Mouse (Mus musculus): ENCODE data around the gene Fam102b.

Fam102b gene

DNA sequence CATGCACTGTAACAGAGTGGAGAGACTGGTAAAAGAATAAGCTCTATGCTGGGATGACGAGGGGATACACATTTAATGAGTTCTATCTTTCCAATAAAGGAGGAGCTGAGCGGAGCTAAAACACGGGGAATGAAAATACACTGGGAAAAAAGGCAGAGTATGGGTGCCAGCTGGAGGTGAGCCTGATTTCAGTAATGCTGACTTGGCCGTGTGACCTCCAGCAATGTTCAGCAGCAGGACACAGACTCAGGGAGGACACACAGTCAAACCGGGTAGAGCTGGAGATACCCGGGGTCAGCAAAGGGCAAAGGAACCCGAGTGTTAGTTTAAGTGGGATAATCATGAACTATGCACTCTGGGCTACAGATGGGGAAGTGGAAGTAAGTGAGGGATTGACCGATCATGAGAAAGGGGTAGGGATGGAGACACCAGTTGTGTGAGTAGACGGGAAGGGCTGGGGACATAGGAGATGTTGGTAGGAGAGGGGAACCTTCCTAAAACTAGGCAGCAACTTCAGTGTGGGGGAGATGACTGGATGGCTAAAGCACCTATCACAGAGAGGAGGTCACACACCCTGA lies 37.3 kb downstream of the Fam102b start:
- DNase-seq (ENCODE audit: low read depth, low spot score), result no peak
- no peaks in the 10 kb centered on the region; the same call in 1 of the 2 replicates for H3K36me3 ChIP-seq (ENCODE audit: control insufficient read depth, insufficient read depth, low read length, poor library complexity, severe bottlenecking)
- no peaks in the 10 kb centered on the region for H3K27me3 ChIP-seq (ENCODE audit: control insufficient read depth, insufficient read depth, low read length, poor library complexity, severe bottlenecking)

DNA sequence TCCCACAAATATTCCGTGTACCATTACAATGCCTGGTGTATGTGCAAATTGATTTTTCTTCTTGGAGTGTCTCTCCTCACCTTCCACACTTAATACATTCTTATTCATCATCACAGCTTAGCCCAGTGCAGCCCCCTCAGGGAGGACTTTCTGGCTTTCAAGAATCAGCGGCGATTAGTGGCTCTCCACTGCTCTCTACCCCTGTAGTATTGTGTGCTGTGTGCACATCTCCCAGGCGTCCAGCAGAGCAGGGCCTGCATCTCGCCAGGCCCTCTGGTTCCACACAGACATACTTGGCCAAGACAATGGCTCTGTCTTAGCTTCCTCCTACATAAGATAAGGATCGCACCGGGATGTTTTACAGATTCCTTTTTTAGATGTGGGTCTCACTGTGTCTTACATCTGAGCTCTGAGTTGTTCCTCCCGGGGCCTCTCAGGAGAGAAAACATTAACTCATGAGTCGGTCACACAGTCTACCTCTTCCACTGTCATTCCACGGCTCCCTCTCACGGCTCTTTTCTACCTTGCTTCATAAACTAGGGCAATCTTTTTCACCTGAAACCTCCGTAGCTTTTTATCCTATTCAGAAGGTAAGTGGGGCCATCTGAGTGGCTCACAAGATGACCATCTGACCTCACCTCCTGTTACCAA lies 40.3 kb downstream of the Fam102b start:
- DNase-seq (ENCODE audit: low read depth, low spot score), result no peak
- H3K27me3 ChIP-seq (ENCODE audit: control insufficient read depth, insufficient read depth, low read length, poor library complexity, severe bottlenecking), result no peaks in the 10 kb centered on the region

DNA sequence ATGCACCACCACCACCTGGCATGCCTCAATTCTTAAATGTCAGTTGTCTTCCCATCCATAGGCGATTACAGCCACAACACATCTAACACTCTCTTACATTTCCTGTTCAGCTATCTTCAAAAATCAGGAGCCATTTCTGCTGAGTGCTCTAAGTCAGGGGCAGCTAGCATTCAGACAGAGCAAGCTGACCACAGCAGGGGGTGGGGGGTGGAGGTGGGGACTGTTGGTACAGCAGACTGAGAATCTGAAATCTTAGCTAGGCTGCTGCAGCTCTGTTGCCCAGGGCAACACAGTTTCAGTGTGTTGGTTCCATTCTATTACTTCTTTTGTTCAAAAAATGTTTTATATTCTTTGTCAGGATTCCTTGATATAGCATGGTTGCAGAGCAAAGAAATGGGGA lies 40.9 kb downstream of the Fam102b start:
- DNase-seq (ENCODE audit: low read depth, low spot score), result no peak
- no peaks in the 10 kb centered on the region for H3K36me3 ChIP-seq (ENCODE audit: control insufficient read depth, insufficient read depth, low read length, poor library complexity, severe bottlenecking)
- no peaks in the 10 kb centered on the region for H3K27me3 ChIP-seq (ENCODE audit: control insufficient read depth, insufficient read depth, low read length, poor library complexity, severe bottlenecking)

More for the DNA sequence above, 40.3 kb downstream of the Fam102b start:
- H3K36me3 ChIP-seq (ENCODE audit: control insufficient read depth, insufficient read depth, low read length, poor library complexity, severe bottlenecking), result no peaks in the 10 kb centered on the region; the same call in 1 of the 2 replicates

DNA sequence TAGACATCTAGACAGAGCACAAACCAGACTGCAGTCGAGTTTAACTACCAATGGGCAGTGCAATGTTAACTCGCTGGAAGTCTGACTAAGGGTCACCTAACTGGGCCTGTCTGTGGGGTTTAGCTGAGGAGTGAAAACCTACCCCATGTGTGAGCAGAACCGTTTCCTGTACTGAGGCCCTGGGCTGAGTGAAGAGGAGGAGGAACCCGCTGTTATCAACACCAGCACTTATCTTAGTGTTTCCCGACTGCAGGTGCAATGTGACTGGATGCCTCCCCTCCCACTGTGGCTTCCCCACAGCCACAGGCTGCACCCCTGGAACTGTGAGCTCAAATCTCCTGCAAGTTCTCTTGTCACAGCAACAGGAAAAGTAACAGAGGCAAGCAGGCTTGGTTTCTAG lies 43.4 kb downstream of the Fam102b start:
- no peak for DNase-seq (ENCODE audit: low read depth, low spot score)
- H3K36me3 ChIP-seq (ENCODE audit: control insufficient read depth, insufficient read depth, low read length, poor library complexity, severe bottlenecking), result peaks cover 2% of the 10 kb centered on the region; the same call in 1 of the 2 replicates

DNA sequence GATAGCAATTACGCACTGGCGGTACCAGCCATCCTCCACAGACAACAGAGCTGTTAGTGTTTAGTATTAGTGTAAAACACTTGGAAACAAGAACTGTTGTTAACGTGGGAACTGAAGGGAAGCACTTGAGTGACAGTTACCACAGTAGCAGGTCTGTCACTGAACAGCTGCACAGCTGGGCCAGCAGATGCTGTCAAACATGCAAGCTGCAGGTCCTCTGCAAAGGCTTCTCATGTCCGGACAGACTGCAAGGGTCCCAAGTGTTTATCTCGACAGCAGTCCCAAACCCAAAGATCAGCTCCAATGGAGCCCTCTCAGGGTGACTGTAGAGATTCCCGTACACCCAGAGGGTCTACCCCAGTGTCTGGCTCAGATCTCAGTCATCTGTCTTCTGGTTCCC lies 45.5 kb downstream of the Fam102b start:
- no peak for DNase-seq (ENCODE audit: low read depth, low spot score)
- Histone ChIP-seq H3K27me3 (ENCODE audit: control insufficient read depth, insufficient read depth, low read length, poor library complexity, severe bottlenecking) (no peaks in the 10 kb centered on the region), H3K36me3 (ENCODE audit: control insufficient read depth, insufficient read depth, low read length, poor library complexity, severe bottlenecking) (peaks cover 5% of the 10 kb centered on the region)

More for the DNA sequence above, 43.4 kb downstream of the Fam102b start:
- no peaks in the 10 kb centered on the region for H3K27me3 ChIP-seq (ENCODE audit: control insufficient read depth, insufficient read depth, low read length, poor library complexity, severe bottlenecking)

DNA sequence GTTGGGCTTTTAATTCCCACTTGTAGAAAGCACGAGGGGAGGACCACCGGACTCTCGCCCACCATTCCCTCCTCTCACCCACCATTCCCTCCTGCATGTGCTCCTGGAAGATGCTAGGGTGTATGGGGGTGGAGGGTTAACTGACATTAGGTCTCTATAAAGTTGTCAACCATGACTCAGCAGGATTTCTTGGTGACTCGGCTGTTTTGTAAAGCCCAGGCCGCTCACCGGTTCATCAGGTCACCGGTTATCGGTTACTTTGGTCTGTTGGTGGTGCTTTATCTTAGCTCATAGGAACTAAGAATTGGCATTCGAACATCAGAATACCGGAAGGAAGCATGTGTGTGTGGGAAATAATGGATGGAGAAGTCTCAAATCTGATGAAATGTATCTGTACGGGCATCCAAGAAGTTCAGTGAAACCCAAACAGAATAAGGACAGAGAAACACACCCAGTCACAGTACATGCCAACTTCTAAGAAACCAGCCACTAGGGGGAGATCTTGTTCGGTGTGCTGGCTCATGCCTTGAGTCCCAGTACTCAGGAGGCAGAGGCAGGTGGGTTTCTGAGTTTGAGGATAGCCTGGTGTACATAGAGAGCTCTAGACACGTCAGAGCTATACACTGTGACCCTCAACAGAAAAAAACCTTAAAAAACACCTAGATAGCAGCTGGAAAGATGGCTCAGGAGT lies 49.9 kb downstream of the Fam102b start:
- H3K27me3 ChIP-seq (ENCODE audit: control insufficient read depth, insufficient read depth, low read length, poor library complexity, severe bottlenecking), result no peaks in the 10 kb centered on the region
- peaks cover 6% of the 10 kb centered on the region for H3K36me3 ChIP-seq (ENCODE audit: control insufficient read depth, insufficient read depth, low read length, poor library complexity, severe bottlenecking)
- DNase-seq (ENCODE audit: low read depth, low spot score), result peak; percentile 67

DNA sequence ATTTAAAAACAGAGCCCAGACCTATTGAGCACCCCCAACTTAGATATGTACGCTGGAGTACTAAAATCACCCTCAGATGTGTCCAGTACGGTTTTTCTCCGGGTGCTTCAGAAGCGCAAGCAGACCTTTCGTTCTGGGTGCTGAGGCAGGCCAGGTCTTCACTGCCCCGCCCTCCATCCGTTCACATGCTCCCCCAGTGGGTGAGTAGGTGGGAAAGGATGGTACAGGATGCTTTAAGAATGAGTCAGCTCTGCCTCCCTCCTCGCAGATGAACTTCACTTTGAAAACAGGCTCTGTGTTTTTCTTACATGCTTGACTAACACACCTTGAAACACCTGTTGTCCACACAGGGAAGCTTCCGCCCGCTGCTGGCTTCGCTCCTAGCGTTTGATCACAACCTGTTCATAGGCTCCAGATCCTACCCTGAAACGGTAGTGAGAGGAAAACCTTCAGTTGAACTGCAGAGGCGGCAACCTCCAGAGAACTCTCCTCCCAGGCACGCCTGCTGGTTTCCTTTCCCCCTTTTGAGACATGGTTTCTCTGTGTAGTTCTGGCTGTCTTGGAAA lies 52.4 kb downstream of the Fam102b start:
- no peak for DNase-seq (ENCODE audit: low read depth, low spot score)
- H3K36me3 ChIP-seq (ENCODE audit: control insufficient read depth, insufficient read depth, low read length, poor library complexity, severe bottlenecking), result peaks cover 4% of the 10 kb centered on the region; the same call in 1 of the 2 replicates

DNA sequence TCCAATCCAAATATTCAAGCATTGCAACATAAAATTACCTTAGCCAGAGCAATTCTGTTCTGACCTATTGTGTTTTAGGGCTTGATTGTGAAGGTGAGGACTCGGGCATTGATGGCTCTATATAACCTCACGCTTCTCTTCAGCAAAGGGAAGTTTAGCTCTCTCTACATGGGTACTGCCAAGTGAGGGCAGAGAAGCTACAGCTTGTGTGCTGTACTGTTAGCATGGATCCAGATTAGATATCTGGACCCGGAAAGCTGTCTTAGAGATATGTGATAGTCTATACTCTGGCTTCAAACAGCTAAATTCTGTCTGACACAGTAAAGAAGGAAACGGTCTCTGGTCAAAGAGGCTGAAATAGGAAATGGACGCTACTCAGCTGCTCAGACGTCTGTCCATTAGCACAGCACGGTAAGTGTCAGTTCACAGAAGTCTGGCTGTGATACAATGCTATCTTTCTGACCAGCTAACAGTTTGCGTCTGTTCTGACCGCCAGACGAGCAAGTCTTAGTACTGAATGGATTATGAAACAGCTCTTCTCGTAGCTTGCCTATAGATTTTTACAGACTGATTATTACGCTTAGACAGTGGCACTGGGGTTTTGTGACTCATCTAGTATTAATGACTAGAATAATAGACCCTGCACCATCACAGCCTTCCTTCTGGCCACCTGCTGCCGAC lies 53.3 kb downstream of the Fam102b start:
- DNase-seq (ENCODE audit: low read depth, low spot score), result no peak
- no peaks in the 10 kb centered on the region for H3K27me3 ChIP-seq (ENCODE audit: control insufficient read depth, insufficient read depth, low read length, poor library complexity, severe bottlenecking)
- peaks cover 4% of the 10 kb centered on the region; the same call in 1 of the 2 replicates for H3K36me3 ChIP-seq (ENCODE audit: control insufficient read depth, insufficient read depth, low read length, poor library complexity, severe bottlenecking)

More for the DNA sequence above, 52.4 kb downstream of the Fam102b start:
- no peaks in the 10 kb centered on the region for H3K27me3 ChIP-seq (ENCODE audit: control insufficient read depth, insufficient read depth, low read length, poor library complexity, severe bottlenecking)

DNA sequence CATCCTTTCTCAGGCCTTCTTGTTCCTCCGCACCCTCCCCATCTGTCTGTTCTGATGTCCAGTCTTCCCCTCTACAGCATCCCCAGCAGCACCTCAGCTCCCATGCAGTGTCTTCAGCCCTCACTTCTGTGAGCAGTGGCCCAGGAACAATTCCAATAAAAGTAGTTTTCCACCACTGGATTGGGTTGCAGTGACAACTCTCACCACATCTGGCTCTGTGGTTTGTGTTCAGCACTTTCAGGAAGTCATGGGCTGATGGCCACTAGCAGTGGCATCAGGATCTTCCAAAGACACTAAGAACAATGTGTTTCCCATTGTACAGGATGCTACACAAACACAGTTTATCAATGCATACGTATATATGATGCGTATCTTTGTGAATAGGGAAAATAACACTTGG lies 61.4 kb downstream of the Fam102b start:
- Histone ChIP-seq H3K27me3 (ENCODE audit: control insufficient read depth, insufficient read depth, low read length, poor library complexity, severe bottlenecking) (no peaks in the 10 kb centered on the region), H3K36me3 (ENCODE audit: control insufficient read depth, insufficient read depth, low read length, poor library complexity, severe bottlenecking) (no peaks in the 10 kb centered on the region)
- no peak for DNase-seq (ENCODE audit: low read depth, low spot score)

DNA sequence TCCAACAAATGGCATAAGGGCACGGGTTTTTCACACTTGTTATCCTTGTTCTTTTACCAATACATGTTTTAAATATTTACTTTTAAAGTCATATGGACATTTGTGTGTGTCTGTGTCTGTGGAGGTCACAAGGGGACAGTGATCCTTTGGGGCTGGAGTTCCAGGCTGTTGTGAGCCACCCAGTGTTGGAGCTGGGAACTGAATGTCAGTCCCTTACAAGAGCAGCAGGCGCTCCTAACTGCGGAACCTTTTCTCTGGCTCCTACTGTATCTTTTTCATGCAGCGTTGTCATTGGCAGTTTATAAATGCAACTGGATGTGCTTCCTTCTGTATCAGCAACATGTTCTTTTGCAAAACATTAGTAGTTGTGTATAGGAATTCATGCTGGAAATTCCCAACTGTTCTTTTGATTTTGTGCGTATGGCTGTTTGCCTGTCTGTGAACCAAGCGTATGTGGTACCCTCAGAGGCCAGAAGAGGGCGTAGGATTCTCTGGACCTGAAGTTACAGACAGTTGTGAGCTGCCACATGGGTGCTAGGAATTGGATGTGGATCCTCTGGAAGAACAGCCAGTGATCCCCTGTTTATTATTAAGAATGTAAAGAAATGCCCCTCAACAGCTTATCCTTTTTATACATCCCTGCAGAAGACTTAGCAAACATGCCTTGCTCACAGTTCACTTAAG lies 62.9 kb downstream of the Fam102b start:
- no peak for DNase-seq (ENCODE audit: low read depth, low spot score)
- Histone ChIP-seq H3K36me3 (ENCODE audit: control insufficient read depth, insufficient read depth, low read length, poor library complexity, severe bottlenecking) (no peaks in the 10 kb centered on the region), H3K27me3 (ENCODE audit: control insufficient read depth, insufficient read depth, low read length, poor library complexity, severe bottlenecking) (no peaks in the 10 kb centered on the region)

DNA sequence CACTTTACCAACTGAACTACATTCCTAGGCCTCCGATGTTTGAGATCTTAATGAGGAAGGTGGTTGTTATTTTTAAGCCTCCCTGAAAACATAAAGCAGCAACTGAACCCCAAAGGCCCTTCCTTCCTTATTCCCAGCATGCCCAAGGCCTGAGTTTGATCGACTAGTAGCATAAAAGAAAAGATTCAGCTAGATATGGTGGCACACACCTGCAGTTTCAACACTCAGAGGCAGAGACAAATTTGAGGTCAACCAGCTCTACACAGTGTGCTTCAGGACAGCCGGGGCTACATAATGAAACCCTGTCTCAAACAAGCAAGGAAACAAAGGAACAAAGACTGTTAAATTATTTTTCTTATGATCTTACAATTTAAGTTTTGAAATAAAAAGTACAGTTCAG lies 63.6 kb downstream of the Fam102b start:
- H3K36me3 ChIP-seq (ENCODE audit: control insufficient read depth, insufficient read depth, low read length, poor library complexity, severe bottlenecking), result no peaks in the 10 kb centered on the region
- no peak for DNase-seq (ENCODE audit: low read depth, low spot score)
- H3K27me3 ChIP-seq (ENCODE audit: control insufficient read depth, insufficient read depth, low read length, poor library complexity, severe bottlenecking), result no peaks in the 10 kb centered on the region

DNA sequence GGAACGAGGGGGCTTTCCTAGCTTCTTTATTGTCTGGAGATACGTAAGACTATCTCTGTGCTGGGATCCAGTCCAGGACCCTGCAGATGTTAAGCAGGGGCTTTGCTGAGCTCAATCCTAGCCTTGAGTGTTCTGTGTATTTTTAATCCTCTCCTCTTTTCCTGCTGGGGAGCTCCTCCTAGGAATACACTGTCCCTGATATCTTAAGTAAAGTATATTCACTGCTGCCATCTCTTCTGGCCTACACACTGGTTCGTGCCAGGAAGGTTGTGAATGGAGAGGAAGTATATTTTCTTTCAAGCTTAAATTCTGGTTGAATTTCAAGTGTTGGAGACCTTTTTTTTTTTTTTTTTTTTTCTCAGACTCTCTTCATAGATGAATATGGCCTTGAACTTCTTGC lies 64.1 kb downstream of the Fam102b start:
- no peaks in the 10 kb centered on the region for H3K36me3 ChIP-seq (ENCODE audit: control insufficient read depth, insufficient read depth, low read length, poor library complexity, severe bottlenecking)
- H3K27me3 ChIP-seq (ENCODE audit: control insufficient read depth, insufficient read depth, low read length, poor library complexity, severe bottlenecking), result no peaks in the 10 kb centered on the region
- DNase-seq (ENCODE audit: low read depth, low spot score), result no peak

DNA sequence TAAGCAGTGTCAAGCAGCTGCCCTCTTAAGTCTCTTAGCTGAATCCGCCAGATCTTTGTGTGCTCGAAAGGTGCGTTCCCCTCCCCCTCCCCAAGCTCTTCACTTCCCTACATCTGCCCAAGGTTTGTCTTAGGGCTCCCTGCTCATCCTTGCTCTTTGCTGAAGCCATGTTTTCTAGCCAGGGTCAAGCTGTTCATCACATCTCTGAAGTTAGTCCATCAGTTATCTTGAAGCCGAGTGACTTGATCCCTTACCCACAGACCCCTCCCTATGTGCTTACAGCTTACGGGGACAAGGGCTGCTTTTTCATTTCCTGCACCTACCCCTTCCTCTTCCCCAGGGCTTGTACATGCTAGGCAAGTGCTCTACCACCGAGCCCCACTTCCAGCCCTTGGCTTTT lies 65.8 kb downstream of the Fam102b start:
- H3K36me3 ChIP-seq (ENCODE audit: control insufficient read depth, insufficient read depth, low read length, poor library complexity, severe bottlenecking), result no peaks in the 10 kb centered on the region
- no peaks in the 10 kb centered on the region for H3K27me3 ChIP-seq (ENCODE audit: control insufficient read depth, insufficient read depth, low read length, poor library complexity, severe bottlenecking)
- DNase-seq (ENCODE audit: low read depth, low spot score), result no peak

DNA sequence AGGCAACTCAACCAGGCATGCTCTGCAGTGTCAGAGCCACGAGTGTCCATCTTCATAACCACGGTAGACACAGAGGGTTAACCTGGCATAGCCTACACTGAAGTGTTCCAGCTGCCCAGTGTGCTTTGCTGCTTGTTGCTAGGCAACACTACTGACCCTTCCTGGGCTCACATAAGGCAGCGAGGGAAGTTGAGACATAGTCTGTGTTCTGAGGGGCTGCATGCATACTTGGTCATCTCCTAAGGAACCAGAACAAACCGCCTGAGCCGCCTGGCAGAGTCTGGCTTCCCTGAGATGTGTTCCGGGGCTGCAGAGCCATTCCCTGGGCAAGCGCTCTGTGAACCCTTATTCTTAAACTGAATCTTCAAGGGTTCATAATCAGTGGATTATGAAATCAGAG lies 66.2 kb downstream of the Fam102b start:
- DNase-seq (ENCODE audit: low read depth, low spot score), result no peak
- Histone ChIP-seq H3K36me3 (ENCODE audit: control insufficient read depth, insufficient read depth, low read length, poor library complexity, severe bottlenecking) (no peaks in the 10 kb centered on the region), H3K27me3 (ENCODE audit: control insufficient read depth, insufficient read depth, low read length, poor library complexity, severe bottlenecking) (no peaks in the 10 kb centered on the region)
